Mouse (Mus musculus): ENCODE data around the gene Cxcl16.

DNA sequence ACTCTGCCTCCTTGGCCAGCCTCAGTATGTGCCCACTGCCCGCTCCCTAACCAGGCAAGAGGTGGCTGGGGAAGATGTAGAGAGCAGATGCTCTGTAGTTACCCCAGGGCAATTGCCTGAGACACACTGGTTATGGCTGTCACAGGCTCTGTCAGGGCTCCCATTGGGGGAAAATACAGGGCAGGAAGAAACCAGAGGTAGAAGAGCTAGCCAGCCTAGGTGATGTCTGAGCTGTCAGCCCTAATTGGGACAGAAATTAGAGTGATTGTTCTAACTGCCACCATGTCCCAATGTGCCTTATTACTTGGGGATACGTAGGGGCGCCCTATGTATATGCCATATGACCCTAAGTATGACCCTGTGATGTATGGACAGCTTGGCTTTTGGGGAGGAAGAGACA, 25.8 kb downstream of the Cxcl16 start:
- no peak for TF ChIP-seq POLR2A (IDR thresholded peaks at IDR 0.05; ENCODE audit: insufficient read depth, low read length)
- TF ChIP-seq EP300 (IDR thresholded peaks at IDR 0.05; ENCODE audit: insufficient read depth, low read depth, low read length): no peak
- TF ChIP-seq CTCF (IDR thresholded peaks at IDR 0.05; ENCODE audit: low read depth, low read length): no peak

Data from ES-Bruce4 (cell line).